Mouse (Mus musculus): ENCODE measurements around the gene Gm33543.
A peak's percentile ranks its signal among the peaks of the same experiment; 100 is the strongest.

The Gm33543 gene

DNA sequence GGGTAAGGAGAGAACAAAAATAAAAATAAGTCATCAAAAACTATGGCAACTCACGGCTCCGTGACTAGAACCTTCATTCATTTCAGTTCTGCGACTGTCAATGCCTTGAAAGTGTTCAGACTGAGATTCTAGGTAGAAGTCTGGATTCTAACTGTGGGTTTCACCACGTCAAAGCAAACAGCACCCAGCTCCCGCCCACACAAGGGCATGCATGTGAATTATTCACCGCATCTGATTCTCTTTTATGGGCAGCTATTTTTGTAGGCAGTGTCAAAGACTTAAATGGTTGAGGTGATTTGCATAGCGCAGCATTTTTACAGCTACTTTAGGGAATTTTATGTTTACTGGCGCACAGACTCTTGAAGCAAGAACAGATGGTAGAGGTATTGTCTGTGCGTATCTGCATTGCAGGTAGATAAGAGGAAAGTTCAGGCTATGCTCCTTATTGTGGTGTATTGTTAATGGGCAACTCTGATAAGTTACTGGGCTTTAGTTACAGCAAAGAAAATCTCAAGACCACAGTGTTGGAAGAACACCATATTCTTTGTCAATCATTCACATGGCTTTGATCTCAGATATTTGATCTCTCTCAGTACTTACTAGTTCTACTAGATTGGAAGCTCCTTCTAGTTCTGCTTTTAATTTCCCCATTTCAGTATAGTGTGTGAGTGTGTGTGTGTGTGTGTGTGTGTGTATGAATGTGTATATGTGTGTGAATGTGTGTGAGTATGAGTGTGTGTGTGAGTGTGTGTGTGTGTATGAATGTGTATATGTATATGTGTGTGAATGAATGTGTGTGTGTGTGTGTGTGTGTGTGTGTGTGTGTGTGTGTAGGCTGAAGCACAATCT is at the start of gene Gm33543:
Gene Gm33543 (minus strand): TSS at position 142 of the 849 bp plus-strand sequence.
- peak; percentile 49 for DNase-seq (ENCODE audit: low read depth)

DNA sequence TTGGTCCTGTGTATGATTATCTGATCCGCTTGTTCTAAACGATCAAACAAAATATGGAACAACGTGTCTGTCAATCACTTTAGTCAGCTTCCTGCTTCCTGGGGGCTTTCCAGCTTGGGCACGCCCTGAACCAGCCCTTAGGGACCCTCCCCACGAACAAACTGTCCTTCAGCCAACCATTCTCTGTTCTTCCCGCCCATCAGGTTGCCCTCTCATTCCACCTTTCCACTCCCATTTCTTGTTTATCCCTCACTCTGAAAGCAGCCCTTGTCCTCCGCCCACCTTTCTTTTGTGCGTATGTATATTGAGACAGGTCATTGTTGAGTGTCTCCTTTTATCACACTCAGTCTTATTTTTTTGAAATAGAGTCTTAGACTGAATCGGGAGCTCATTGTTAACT is 49.4 kb upstream of the Gm33543 start:
- no peak for DNase-seq (ENCODE audit: low read depth)

DNA sequence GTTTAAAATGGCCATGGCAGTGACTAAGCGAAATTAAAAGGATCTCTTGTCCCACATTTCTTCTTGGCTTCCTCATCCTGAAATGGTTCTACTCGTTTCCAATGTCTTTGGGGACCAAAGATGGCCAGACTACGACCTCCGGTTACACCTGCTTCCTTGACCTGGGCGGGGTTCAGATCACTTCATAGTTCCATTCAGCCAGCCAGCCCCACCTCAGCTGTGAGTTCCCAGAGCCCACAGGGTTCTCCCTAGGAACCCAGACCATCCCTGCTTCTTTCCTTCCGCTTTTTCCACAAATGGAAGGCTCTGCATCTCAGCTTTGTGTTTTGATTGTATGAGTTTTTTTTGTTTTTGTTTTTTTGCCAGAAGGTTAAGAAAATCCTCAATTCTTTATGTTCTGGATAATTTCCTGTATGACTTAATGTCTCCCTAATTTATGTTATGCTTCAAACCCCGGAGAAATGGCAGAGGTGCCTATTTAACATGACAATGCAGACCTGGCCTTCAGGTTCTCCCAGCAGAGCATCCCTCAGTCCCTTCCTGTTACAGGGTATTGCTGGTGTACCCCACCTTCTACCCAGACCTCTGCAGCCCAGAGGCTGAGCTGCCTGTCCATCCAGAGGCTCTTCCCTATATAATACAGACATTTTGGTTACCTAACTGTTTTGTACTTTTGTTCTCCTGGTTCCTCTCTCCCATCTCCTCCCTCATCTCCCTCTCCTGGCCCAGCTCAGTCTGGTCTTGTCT is 48.7 kb upstream of the Gm33543 start:
- DNase-seq (ENCODE audit: low read depth): no peak

DNA sequence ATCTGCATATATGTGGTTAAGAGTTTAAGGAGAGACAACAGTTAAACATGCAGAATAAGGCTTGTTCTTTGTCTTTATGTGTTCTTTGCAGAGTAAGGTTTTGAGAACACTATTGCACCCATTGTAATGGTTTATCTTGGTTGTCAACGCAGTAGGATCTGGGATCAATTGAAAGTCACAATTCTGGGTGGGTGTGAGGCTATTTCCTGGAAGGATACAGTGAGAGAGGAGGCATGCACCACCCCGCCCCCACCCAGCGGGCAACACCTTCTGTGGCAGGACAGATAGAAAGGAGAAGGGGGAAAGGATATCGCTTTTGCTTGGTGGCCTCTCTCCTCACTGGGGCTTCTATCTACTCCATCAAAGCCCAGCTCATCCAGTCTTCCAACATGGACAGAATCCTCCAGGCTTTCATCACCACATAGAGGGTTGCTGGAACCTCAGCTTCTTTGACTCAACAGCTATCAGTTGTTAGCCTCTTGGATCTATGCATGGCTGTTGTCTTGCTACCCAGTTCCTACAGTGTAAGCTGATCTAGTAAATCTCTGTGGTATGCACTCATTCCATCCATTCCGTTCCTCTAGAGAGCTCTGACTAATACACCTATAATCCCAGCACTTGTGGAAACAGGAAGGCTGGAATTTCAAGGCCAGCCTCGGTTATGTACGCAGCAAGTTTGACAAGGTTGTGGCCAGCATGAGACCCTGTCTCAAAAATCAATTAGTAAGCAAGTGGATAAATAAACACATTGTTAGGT is 41.2 kb upstream of the Gm33543 start:
- no peak for DNase-seq (ENCODE audit: low read depth)

DNA sequence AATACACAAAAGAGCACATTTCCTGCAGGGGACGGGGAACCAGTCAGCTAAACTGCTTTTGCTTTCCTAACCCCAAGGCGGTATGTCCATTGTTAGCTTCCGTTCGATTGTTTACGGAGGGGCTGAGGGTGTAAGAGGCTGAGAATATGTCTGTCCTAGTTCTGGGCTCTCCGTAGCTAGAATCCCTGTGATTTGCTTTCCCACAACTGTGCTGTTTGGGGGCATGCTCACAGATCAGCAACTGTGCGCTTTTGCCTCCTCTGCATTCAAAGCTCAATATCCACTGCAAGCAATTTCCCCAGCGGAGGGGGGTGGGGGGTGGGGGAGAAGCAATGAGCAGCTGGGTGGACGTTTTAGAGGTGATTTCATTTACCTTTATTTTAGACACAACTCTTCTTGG is 39.3 kb upstream of the Gm33543 start:
- no peak for DNase-seq (ENCODE audit: low read depth)

DNA sequence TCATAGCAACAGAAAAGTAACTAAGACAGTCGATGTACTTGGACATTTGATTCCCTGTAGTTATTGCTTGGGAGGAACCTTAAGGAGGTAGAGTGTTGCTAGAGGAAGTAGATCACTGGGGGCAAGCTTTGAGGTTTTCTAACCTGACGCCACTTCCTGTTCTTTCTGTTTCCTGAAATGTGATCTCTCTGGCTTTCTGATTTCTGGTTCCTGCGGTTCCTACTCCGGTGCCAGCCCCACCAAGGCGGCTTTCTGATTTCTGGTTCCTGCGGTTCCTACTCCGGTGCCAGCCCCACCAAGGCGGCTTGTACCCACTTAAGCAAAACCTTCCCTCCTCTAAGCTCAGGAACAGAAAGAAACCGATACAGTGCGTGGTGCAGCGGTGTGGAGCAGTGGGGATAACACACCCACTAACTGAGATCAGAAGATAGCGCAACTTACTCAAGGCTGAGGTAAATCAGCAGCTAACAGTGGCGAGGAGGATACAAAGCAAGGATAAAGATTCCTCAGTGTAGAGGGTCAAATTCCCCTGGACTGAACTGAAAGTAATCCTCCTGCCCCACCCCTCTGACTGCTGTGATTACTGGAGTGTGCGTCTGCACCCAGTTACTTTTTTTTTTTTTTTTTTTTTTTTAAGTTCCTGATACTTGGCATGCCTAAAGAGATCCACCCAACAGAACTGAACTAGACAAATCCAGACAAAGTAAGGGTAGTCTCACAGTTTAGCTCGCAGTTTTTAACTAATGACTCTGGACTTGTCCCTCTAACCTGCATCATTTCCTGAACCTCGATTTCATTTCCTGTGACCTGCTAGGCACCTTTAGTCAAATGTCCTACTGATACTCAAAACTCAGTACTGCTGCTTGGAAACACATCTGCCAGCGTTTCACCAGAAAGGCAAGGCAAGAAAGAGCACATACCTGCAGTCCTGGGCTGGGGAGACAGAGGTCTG is 37.5 kb upstream of the Gm33543 start:
- DNase-seq (ENCODE audit: low read depth): peak; percentile 67

DNA sequence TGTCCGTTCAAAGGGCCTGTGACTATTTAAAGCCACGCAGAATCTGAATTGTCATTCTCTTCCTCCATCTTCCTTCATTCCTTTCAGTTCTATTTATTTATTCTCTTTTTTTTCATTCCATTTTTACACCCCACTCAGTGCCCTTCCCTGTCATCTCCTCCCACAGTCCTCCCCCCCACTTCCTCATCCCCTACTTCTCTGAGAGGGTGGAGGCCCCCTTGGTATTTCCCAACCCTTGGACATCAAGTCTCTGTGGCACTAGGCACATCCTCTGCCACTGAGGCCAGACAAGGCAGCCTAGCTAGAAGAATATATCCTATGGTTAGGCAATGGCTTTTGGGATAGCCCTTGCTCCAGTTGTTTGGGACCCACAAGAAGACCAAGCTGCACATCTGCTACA is 28.1 kb upstream of the Gm33543 start:
- no peak for DNase-seq (ENCODE audit: low read depth)

DNA sequence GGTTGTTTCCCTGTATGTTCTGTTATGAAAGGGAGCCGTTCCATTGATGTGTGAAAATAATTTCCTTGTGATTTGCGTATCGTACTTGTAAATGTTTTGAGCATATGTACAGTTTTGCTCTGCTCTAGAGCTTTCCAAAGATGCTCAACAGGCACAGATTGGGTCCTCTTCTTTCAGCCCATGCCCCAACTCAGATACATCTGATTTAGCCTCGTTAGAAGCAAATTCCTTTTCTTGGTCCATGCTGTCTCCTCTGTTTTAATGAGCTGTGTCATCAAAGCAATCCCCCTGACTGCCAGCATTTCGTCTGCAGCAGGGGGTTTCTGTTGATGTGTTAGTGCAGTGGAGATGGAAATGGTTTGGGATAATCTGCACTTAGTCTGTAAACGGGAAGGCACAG is 25.6 kb upstream of the Gm33543 start:
- DNase-seq (ENCODE audit: low read depth): no peak

DNA sequence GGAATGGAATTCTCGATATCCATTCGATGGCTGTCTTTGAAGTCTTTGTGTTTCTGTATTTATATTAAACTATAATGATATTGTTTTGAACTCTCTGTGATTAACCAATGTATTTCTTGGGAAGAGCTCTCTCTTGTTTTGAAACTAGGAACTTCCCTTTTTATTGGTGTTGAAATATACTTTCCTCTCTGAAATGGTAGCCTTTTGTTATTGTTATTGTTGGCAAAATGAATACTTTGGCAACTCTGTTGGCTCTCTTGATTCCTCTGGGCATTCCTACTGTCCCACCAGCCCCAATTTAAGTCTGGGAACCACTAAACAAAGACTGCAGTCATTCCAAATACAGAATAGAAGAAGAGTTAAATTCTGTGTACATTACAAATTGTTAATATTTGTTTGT is 24.9 kb upstream of the Gm33543 start:
- DNase-seq (ENCODE audit: low read depth): no peak

DNA sequence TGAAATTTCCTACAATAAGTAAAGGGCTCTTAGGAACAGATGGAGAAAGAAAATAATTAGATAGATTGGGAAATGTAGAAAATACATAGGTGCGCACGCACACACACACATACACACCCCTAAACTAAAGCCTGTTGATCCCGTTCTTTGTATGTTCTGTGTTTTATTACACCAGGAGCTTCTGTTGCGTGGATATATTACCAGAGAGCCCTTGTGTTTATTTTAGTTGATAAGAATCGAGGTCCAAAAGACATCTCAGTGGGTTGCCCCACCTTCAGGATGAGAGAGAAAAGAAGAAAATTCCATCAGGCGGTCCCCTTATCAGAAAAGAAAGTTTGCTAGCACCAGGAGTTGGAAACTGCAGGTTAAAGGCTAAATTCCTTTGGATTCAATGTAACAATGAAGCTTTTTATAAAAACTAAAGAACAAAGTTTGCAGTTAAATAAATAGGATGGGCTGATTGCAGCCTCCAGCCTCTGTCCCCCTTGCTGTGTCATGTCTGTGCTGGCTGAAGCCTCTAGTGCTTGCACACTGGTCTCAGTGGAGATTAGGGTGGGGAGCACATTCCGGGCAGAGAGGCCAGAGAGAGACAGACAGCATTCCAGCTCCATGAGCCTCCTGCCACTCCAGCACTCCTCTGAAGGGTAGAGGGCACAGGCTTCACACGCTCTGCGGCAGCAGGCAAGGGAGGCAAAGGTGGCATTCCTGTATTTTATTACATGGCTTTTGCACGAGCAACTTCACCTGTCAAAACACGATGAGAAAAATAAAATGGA is 21.8 kb upstream of the Gm33543 start:
- DNase-seq (ENCODE audit: low read depth): no peak

DNA sequence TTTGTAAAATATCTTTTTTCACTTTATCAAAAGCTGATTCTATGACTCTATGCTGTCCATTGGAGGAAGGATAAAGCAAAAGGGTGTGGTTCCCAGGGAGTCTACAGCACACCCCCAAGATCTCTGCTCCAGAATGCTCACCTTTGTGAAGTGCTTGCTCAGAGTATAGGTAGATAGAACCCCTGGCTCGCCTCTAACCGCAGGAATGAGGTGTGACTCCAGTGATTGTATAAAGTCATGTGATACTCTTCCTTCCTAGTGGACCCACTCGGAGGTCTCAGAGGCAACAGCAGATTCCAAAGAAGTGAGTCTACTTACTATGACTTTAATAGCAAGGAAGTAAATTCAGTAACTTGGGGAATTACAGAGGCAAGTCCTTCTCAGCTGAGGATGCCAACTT is 19.9 kb upstream of the Gm33543 start:
- DNase-seq (ENCODE audit: low read depth): no peak

DNA sequence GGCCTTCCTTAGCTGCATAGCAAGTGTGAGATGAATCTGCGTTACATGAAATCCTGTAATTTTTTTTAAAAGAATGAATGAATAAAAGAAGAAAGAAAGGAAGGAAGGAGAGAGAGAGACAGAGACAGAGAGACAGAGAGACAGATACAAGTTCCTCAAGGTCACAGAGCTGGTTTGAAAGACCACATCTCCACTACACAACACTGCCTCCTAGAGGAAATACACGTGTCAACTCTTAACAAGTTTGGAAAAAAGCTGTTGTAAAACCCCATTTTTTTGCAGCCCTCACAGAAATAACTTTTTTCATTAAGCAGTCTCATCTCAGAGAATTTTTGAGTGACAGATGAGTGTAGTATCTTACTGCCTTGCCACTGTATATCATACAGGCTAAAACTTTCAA is 15.4 kb upstream of the Gm33543 start:
- DNase-seq (ENCODE audit: low read depth): peak; percentile 79

DNA sequence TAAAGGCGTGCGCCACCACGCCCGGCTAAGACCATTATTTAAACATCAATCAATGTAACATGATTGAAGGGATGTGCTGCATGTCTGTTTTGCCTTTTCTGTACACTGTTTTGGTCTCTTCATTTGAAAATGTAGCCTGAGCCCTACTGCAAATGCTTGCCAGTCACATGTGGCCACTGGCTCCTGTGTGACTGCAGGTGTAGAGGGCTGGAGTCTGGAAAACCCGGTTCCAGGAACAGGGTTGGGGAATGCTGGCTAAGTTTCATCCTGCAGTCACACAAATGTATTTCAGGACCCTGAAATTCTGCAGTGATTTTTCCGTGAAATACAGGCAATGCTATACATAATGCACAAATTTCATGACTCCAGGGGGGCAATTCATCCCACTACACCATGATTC is 12.7 kb upstream of the Gm33543 start:
- no peak for DNase-seq (ENCODE audit: low read depth)

DNA sequence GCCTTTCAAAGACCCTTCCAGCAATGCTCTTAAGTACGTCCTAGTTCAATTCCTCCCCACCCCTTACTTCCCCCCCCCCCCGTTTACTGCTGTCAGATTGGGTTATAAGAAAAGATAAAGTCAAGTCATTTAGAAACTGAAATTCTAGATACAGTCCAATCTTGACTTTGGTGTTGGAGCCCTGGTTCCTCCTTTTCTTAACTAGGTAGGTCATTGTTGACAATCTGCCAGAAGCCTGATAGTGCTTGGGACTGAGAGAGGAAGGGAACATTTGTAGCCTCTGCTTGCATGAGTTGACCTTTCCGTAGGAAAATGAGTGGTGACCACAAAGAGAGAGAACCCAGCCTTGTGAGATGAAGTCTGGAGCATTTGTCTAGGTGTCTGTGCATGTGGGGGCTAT is 7.8 kb upstream of the Gm33543 start:
- DNase-seq (ENCODE audit: low read depth): no peak

DNA sequence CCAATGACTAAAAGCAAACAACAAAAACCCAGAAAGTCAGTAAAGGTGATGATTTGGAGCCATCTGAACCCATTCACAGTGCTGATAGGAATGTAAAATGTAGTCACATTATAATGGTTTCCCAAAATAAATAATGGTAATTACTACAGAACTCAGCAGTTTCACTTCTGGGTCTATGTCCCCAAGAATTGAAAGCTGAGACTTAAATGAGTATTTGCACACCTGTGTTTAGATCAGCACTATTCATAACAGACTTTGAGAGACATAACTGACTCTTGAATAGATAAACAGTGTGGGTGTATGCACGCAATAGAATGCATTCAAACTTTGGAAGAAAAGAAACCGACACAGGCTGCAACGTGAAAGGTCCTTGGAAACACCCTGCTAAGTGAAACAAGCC is 4.0 kb upstream of the Gm33543 start:
- DNase-seq (ENCODE audit: low read depth): no peak

DNA sequence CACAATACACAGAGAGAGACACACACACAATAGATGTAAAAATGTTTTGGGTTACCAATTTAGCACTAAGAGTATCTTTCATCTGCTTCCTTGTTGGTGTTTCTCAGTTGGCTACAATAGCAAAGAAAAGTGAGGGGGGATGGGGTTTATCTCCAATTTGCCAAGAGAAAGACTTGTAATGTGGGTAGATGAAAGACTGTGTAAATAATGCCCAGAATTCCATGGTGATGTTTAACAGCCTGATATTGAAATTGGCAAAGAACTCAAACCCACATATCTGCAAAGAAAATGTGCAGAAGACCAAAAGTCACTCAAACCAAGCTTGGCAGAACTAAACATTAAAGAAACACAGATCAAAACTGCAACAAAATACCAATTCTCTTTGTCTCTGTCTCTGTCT is 3.6 kb upstream of the Gm33543 start:
- no peak for DNase-seq (ENCODE audit: low read depth)

DNA sequence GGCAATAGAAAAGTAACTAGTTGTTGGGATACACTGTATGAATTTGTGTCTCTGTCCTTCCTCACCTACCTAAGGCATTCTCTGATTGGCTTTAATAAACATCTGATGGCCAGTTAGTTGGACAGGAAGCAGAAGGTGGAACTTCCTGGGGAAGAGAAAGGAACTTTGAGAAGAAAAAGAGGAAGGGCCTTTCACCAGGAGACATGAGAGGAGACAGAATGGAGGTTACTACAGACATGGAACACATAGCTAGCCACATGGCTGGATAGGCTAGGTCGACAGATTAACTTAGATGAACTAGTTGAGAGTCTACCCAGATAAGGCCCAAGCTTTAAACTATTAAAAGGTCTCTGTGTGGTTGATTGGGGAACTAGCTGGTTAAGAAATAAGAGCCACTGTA is 1.1 kb upstream of the Gm33543 start:
- DNase-seq (ENCODE audit: low read depth): no peak

DNA sequence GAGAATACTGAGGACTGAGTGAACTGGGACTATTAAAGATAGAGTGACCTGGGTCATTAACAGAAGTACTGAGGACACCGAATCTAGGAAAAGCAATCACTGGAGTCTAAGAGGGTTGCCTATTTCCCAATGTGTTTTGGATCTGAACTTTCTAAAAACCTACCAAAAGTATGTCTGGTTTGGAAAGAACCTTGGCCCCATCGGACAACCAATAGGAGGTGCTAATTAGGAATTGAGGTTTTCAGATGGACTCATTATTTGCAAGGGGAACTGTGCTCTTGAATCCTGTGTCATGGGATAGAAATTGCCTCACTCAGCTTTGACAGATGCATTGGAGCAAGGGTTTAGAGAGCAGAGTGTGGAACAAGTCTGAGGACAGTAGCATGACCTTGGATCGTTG is 1.5 kb downstream of the Gm33543 start:
- no peak for DNase-seq (ENCODE audit: low read depth)

DNA sequence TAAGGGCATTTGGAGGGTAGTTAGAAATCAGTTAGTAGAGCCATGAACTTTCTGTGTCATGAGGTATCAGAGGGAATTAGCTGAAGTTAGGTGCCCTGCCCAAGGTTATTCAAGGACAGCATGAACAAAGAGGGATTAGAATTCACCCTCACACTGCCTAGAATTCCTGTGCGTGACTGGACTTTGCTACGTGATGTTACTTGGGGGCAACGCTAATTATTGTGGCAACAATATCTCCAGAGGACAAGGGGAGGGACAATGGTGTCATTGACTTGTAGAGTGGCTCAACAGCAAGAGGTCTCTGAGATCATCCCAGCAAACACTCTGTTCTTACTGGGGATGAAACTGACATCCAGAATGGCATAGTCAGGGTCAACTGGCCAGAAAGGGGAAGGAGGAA is 2.9 kb downstream of the Gm33543 start:
- no peak for DNase-seq (ENCODE audit: low read depth)

DNA sequence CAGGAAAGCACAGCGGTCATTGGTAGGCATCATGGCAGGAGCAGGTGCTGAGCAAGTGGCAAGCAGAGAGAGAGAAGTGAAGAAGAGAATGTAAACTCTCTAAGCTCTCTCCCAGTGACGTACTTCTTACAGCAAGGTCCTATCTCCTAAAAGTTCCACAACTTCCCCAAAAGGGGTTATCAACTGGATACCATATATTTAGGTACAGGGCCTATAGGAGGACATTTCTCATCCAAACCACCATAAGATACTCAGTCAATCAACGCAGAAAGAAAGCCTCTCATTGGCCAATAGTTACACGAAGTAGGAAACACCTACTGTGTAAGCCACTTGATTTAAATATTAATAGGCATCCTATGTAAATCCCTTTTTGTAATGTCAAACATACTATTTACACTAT is 3.7 kb downstream of the Gm33543 start:
- no peak for DNase-seq (ENCODE audit: low read depth)

Data from naive thymus-derived CD4-positive, alpha-beta T cell, adult 2 months (primary cell).